Mouse (Mus musculus): ENCODE measurements at regions not wholly inside any gene's neighbourhood (a gene's known extent, or its start where the extent isn't known, plus 50 kb on each side); places are given as distances from the start of the nearest gene placed in this dataset.

GRCm38 (mm10) chr16:77685651-77686190, 83.8 kb upstream of the Gm11146 start:
- no peak for ATAC-seq

GRCm38 (mm10) chr16:77684521-77684920, 82.6 kb upstream of the Gm11146 start:
- ATAC-seq = no peak

GRCm38 (mm10) chr16:77679234-77679633, 77.3 kb upstream of the Gm11146 start:
- ATAC-seq = no peak

- no peak for ATAC-seq
These were observed 74.9 kb upstream of the Gm11146 start for GRCm38 (mm10) chr16:77676805-77677204.

- ATAC-seq = no peak
These were observed 74.1 kb upstream of the Gm11146 start for GRCm38 (mm10) chr16:77675885-77676597.

GRCm38 (mm10) chr16:77671253-77671652, 69.4 kb upstream of the Gm11146 start:
- no peak for ATAC-seq

- no peak for ATAC-seq
These were observed 63.9 kb upstream of the Gm11146 start for GRCm38 (mm10) chr16:77665781-77666180.

- no peak for ATAC-seq
These were observed 60.2 kb upstream of the Gm11146 start for GRCm38 (mm10) chr16:77662107-77662518.

- ATAC-seq = no peak
These were observed 51.4 kb upstream of the Gm11146 start for GRCm38 (mm10) chr16:77653306-77653705.
